Mouse (Mus musculus): ENCODE data around the gene Vps37b. TPM values are rescaled to one million over a fixed set of nuclear protein-coding genes. Genes with fewer than 3 reads are reported as not detected.

The Vps37b gene
- total RNA-seq, 2 experiments from 2014 or later: 51.4 to 58.3 TPM

DNA sequence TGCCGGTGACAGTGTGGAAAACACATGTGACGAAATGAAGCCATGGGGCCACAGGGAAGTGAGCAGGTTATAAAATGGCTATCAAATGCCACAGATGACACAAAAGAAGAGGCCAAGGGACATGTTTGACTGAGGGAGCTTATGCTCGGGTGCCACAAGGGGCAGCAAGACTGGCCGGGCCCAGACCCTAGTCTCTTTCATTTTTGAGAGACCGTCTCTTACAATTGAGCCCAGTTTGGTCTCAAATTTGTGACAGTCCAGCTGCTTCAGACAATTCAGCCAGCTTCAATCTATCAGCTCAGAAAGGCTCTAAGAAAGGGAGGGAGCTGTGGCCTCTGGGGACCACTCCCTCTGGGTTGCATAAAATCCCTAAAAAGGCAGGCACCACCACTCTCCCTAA is 5.5 kb downstream of the Vps37b start:
- intact Hi-C loops (cut with DNase I): no loop called here
- no peak for DNase-seq (ENCODE audit: low spot score in 2 of 2)

DNA sequence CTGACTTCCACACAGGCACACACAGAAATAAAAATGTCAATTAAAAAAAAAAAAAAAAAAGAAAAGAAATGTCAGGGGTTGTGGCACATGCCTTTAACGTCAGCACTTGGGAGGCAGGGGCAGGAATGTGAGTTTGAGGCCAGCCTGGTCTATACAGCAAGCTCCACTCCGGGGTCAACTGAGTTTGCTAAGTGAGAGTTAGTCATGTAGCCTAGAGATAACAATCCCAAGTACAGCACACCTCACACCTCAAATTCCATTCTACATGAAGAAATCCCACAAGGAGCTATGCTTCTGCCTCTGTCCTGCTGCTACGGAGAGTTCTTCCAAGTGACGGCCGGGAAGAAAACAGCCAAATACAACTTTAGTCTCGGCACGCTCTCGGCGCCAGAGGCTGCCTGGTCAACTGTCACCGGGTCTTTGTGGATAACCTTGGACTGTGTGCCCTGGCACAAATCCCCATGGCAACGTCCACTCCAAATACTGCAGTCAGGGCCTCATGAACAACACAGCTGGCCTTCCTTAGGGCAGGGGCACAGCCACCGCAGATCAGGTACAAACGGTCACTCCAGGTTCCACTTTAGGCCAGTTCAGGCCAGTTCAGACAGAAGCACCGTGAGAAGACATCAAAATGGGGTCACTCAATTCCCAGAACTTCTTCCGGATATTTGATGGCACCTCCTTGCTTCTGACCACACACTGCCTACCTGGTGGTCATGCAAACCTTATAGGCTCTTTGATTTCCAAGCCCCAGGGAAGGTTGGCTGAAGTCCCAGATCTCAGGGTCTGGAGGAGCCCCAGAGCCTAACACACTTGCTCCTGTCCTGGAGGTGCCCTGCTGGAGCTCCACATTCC is 6.3 kb downstream of the Vps37b start:
- intact Hi-C loops (cut with DNase I): no loop called here
- DNase-seq (ENCODE audit: low spot score in 2 of 2): no peak

DNA sequence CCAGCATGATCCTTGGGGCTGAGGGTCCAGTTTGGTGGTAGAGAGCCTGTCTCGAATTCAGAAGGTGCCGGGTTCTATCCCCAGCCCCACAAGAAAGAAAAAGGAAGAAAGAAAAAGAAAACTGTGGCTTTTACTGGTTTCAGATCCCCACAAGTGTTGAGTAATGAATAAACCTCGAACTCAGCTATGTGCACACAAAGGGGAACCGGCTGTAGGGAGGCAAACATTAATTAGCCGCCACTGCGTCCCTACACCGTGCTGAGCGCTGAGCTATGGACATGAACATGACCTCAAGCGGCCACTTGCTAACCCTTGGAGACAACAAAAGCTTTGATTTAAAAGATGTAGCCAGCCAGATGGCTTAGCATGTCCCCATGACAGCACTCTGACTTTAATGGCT is 6.9 kb downstream of the Vps37b start:
- intact Hi-C loops (cut with DNase I): no loop called here
- no peak for DNase-seq (ENCODE audit: low spot score in 2 of 2)

DNA sequence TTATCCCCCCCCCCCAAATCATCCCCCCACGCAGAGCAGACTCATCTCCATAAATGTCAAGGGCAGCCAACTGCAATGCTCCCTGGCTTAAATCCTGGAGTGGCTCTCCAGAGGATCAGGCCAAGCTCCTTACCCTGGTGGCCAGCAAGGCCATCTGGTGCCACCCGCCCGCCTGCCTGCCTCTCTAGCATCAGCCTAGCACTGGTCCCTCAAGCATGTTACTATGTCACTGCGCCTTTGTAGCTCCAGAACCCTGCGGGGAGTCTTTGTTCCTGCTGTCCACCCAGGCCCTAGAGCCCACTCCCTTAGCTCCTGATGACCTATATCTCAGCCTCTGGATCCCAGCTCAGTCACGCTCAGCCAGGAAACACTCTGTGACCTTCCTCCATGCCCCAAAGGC is 7.4 kb downstream of the Vps37b start:
- DNase-seq (ENCODE audit: low spot score in 2 of 2): no peak
- intact Hi-C loops (cut with DNase I): no loop called here

DNA sequence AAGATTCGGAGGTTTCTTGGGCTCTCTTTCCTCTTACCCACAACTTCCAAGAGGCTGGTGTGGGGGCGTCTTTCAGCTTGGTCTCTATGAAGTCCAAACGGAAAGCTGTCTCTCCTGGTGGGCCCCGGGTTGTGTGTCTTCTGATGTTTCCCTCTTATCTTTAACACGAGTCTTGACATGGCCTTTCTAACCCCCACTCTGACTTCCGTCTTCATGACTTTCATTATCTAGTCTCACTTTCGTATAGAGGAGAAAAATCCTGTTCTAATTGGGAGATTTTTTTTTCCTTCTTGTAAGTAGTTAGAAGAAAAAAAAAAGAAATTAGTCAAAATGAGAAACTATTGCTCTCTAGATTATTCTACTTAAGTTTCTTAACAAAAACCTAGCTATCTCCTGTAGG is 9.7 kb downstream of the Vps37b start:
- no peak for DNase-seq (ENCODE audit: low spot score in 2 of 2)
- intact Hi-C loops (cut with DNase I): no loop called here

DNA sequence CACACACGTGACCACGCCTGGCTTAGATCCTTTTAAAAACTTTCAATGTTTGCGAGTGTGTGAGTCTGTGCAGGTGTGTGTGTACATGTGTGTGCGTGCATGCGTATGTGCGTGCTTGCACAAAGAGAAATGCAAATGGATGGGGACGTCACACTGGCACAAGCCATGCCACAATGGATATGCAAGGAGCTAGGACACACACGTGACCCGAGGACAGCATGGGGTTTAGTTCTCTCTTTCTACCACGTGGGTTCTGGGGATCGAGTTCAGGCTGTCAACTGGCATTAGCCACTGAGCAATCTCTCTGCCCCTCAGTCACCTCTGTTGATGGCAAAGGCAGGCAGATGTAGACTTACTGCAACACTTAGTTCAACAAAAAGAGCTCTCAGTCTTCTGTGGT is 10.4 kb downstream of the Vps37b start:
- DNase-seq (ENCODE audit: low spot score in 2 of 2): no peak
- intact Hi-C loops (cut with DNase I): no loop called here

DNA sequence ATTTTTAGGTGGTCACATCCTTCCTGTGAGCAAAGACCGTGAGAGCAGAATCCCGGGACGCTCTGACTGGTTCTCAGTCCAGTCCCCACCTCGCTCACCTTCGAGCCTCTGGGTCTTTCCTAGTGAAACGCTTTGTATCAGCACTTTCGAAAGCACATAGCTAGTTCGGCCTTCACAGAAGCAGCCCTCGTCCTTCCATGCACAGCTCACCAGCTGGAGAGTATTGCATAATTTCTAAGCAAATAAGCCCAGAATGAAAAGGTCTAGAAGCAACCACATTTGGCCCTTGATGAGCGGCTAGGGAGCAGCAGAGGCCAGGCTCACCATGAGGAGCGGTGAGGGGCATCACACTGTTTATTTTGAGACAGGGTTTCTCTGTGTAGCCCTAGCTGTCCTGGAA is 10.9 kb downstream of the Vps37b start:
- intact Hi-C loops (cut with DNase I): no loop called here
- no peak for DNase-seq (ENCODE audit: low spot score in 2 of 2)

DNA sequence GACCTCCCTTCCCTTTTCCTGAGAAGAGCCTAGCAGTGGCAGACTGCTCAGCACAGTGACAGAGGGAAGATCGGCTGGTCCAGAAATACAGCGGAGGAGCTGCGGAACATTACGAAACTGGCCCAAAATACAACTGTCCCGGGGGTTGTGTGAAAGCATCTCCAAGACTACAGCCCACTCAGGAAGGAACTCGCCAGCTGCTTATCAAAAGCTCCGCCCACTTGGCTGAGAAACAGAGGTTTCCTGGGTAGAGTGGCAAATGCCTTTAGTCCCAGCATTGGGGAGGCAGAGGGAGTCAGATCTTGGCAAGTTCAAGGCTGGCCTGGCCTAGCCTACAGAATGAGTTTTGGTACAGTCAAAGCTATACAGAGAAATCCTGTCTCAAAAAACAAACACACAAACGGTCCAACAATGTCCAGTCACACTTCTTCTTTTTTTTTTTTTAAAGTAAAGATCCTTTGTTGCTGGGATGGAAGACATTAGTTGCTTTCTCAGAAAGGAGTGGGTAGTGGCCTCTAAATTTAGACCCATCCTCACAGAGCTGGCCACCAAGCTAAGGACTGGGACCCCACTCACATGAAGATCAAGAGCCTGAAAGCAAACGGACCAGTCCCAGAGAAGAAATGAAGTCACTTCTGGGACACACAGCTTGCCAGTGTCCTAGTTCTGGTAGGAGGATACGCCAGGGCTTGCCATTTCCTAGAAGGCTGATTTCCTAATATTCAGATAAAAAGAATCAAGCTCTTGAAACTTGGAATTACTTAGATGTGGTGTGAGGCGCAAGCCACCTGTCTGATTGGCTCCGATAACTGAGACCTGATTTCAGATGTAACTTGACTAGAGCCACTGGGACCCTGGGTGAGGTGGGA is 12.5 kb downstream of the Vps37b start:
- DNase-seq (ENCODE audit: low spot score in 2 of 2): peak; percentile 86 to 95
- intact Hi-C loops (cut with DNase I): no loop called here

DNA sequence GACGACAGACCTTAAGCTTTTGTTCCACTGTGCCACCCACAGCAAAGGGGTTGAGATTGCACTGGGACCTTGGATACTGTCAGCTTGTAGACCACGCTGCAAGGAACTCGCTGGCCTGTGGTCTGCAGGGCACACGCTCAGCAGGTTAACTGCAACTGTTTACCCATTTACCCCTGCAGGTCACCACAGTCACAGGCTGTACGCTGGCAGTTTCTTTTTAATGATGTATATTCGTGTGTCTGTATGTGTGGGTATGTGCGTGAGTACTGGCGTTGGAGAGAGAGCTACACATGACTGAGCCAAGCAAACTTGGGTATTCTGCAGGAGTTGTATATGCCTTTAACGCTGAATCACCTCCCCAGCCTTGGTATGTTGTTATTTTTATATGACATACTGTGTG is 13.4 kb downstream of the Vps37b start:
- intact Hi-C loops (cut with DNase I): no loop called here
- no peak for DNase-seq (ENCODE audit: low spot score in 2 of 2)

DNA sequence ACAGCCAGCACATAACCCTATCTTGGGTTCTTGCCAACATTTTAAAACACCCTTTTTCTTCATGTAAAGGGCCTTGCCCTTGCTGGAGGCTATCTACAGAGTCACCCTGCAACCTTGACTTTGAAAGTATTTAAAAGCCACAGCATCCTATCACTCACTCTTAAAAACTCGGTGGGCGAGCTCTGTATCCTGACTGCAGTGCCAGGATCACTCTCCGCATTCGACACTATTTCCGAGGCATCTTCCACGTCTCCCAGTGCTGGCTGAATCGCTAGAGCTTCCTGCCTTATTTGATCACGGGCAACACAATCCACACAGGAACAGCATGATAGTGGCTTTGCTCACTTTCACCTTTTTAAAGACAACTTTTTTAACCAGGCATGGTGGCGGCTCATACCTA is 14.1 kb downstream of the Vps37b start:
- intact Hi-C loops (cut with DNase I): no loop called here
- DNase-seq (ENCODE audit: low spot score in 2 of 2): no peak

DNA sequence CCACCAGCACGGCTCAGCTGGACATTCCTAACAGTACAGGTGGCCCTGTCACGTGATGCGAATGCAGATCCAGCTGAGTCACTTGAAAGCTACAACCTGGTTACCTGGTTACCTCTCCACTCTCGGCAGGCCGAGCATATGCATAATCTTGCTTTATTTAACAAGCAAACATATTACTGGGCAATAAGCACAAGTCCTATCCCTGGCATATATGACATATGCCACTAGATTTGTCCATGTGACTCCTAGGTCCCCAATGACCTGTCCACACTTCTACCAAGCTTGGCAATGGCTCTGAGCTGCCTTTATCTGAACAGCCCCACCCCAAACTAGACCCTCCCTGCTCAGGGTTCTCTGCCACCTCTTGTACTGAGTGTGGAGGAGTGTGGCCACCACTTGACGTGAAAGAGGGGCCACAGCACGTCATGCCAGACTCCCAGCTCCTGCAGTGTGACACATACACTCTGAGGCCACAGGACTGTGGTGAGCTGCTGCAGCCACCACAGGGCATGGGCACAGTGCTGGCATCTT is 15.7 kb downstream of the Vps37b start:
- no peak for DNase-seq (ENCODE audit: low spot score in 2 of 2)
- intact Hi-C loops (cut with DNase I): no loop called here

DNA sequence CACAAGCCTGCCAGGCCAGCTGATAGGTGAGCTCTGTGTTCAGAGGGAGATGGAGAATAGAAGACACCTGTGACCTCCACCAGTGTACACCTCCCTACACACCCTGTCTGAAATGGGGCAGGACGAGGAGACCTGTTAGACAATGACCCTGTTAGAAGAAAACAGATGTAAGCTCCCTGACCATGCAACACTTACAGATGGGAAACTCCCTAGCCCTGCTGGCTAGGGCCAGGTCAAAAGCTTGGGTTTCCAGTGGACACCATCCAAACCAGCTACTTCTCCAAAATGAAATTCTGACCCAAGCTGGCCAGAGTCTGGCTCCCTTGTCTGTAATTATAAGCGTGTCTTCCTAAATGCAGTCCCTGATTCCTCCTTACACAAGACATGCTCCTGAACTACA is 16.3 kb downstream of the Vps37b start:
- no peak for DNase-seq (ENCODE audit: low spot score in 2 of 2)
- intact Hi-C loops (cut with DNase I): no loop called here

DNA sequence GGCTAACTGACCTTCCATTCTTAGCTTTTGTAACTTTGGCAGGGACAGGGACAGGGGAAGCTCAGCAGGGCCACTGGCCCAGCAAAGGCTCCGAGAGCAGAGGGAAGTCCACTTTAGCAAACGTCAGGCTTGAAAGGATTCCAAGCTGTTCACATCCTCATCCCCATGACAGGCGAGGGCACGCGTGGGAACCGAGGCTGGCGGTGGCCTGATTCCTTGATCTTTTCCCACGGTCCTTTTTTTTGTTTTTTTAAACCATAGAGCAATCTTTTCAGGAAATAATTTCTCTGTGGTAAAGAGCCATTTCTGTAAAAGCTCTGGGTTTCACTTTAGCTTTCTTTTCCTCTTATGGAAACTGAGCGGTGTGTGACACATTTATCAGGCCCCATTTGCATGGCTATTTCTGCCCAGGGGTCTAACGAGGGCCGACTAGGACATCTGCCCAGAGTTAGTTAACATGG is 17.2 kb downstream of the Vps37b start:
- intact Hi-C loops (cut with DNase I): no loop called here
- no peak for DNase-seq (ENCODE audit: low spot score in 2 of 2)

DNA sequence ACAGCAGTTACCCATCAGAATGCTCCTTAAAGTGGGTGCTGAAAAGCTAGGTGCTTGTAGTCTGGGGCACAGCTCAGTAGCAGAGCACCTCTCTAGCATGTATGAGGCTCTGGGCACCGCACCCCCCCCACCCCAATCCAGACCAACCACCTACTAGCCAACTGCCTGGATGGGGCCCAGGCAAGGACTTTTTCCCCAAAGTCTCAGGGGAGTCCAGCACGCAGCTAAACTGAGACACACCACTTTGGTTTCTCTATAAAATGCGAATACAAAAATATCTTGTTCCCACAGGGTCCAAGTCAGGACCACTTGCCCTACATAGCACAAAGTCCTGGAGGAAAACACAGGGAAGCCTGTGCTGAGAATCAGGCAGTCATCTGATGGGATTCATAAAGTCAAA is 17.9 kb downstream of the Vps37b start:
- DNase-seq (ENCODE audit: low spot score in 2 of 2): no peak
- intact Hi-C loops (cut with DNase I): no loop called here

DNA sequence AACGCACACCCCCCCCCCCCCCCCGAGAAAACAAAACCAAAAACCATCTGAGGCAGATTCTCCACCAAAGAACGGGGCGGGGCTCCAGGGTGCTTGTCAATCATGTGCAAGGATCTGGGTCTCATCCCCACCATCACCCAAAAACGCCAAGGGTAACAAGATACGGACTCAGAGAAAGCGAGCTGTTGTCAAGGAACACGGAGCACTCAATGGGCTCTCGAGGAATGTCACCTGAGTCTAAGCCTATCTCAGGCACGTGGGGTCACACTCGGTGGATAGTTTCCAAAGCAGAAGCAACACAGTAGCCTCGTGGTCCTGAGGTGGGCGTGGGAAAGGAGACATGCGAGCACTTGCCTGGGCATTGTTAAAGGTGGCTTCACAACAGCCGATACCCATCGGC is 18.3 kb downstream of the Vps37b start:
- no peak for DNase-seq (ENCODE audit: low spot score in 2 of 2)
- intact Hi-C loops (cut with DNase I): no loop called here

DNA sequence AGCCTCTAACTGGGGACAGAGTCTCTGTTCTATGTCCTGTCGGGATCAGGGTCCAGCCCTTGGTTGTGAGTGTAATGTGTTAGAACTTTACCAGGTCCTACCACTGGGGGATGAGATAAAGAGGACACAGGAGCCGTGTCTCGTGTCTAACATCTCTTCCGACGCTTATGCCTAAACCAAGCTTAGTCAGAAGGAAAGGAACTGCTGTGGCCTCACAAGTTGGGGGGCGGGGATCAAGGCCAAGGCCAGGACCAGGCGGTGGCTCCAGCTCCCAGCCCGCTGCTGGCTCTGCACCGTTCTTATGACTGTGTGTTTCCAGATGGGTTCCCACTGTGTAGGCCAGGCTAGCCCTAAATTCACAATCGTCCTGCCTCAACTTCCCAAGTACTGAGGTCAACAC is 19.2 kb downstream of the Vps37b start:
- intact Hi-C loops (cut with DNase I): no loop called here
- no peak for DNase-seq (ENCODE audit: low spot score in 2 of 2)

DNA sequence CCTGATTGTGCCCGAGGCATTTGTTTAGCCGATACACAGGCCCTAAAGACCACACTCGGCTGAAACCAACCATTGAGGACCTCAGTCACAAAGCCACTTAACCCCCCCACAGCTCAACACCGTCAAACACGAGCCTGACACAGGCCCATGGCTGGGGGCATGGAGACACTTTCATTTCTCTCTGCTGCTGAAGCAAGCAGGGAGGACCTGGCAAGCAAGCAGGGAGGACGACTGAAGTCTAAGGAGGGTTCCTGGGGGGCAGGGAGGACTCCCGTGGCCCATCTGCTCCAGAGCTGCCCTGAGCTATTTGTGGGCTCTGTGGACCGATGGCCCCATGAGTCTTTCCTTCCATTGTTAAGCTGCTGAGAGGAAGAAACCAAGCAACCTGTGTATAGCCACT is 20.1 kb downstream of the Vps37b start:
- DNase-seq (ENCODE audit: low spot score in 2 of 2): no peak
- intact Hi-C loops (cut with DNase I): no loop called here

DNA sequence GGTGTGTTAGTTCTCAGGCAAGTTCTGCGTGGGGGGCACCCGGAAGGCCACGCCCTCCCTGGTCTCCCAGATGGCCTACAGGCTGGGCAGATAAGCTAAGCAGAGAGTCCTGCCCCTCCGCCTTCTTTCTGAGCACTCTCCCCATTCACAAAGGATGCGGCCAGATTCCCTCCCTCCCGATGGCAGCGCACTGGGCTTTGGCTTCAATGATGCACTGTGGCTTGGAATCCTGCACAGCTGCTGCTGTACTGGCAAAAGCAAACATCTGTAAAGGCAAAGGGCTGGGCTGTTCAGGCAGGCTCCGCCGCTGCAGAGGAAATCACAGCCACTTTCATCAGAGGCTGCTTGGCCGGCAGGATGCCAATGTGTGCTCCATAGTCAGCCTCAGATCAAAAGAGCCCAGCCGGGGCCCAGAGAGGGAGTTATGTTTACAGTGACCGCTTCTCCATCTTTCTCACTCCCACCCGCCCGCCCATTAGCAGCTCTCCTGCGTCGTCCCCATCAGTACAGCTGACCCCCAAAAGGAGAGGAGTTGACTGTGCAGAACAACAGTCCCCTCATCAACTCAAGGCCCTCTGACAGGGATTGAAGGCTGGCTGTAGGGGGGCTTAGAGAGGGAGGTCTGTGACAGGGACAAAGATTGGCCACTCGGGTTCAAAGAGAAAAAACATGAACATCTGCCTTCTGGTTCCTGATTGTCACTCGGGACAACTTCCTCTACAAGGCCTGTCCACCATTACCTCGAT is 21.0 kb downstream of the Vps37b start:
- peak; percentile 62 for DNase-seq (ENCODE audit: low spot score in 2 of 2)
- intact Hi-C loops (cut with DNase I): no loop called here

DNA sequence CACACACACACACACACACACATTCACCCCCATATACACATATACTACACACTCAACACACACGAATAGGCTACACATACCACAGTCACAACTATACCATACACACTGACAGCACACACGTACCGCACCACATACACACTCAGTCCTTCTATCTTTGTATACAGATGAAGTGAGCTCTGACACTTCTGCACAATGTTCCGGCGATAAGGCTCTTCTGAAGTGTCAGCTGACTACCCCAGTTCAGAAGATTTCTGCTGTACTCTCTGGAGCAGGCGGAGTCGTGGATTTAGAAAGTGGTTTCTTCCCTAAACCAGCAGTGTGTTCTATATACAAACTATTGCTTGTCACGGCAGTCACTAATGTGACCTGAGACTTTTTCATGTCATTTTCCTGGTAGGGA is 22.0 kb downstream of the Vps37b start:
- intact Hi-C loops (cut with DNase I): no loop called here
- DNase-seq (ENCODE audit: low spot score in 2 of 2): no peak

All from left cerebral cortex, postnatal 14 days (tissue).